Mouse (Mus musculus) colon, adult 2 months (tissue): Measurements from ENCODE around the gene Gm20425. TPM values are rescaled to one million over a fixed set of nuclear protein-coding genes. Genes with fewer than 3 reads are reported as not detected.

Experiments
- polyA plus RNA-seq: library from polyadenylated mRNA; depleted of rRNA; stranded (reverse); fragments of >200 nt; gene quantifications from 2 replicates; pipeline ENCODE4 v1.2.3, GENCODE M21; 2012; rRNA removed

Gene Gm20425
- polyA plus RNA-seq, result not detected in 2 replicates

DNA sequence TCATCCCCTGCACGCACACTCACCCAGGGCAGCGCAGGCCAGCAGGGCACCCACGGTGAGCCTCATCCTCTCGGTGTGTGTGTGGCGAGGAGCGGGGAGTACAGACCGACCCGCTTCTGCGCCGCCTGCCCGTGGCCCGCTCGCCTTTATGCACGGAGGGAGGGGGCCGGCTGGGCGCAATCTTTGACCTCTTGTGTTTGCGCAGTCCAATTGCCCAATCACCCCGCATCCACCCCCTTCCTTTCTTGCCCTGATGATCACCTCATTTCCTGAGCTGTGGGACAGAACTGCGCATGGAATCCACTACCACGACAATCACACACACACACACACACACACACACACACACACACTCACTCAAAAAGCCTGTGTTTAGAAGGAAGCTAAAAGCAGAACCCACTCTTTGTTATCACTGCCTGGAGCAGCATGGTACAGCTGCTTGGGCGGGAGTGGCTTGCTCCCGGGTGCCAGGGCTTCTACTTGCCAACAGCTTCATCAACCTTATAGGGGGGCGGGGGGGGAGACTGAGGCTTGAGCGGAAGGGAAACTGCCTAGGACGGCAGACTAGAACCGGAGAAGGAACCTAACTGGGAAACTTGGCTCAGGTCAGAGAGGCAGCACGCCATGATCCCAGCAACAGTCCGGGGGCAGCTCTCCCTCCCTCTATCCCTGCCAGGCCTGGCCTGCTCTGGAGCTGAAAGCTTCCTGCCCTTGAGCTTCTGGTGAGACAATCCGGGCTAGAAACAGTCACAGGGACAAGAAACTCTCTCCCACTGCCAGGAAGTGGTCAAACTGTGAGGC is at the start of gene Gm20425, which contains the start of gene Trf:
Gene Gm20425 (minus strand): TSS at position 157 of the 801 bp plus-strand sequence.
Gene Trf (minus strand): TSS at position 294 of the 801 bp plus-strand sequence.

GRCm38 (mm10) chr9:103201561-103202260 is 28.4 kb downstream of the Gm20425 start, which contains the start of gene Srprb:
Gene Srprb (minus strand): TSS chr9:103202137.

Other genes with a start within 250 kb of the Gm20425 start
- gene Slco2a1, start 241.6 kb downstream of the Gm20425 start, polyA plus RNA-seq, result 44.1 and 59.8 TPM in 2 replicates
- 2.0 and 12.6 TPM in 2 replicates for gene Rab6b, start 118.5 kb downstream of the Gm20425 start, polyA plus RNA-seq
- 42.5 and 43.0 TPM in 2 replicates for gene Srprb, start 28.2 kb downstream of the Gm20425 start, polyA plus RNA-seq
- gene Trf, start 137 bp upstream of the Gm20425 start, polyA plus RNA-seq, result 103 and 173 TPM in 2 replicates
- gene 1300017J02Rik, start 74.8 kb upstream of the Gm20425 start, polyA plus RNA-seq, result 0.29 TPM in 1 of 2 replicates, not detected in the other
- gene Topbp1, start 74.9 kb upstream of the Gm20425 start, polyA plus RNA-seq, result 9.0 and 9.1 TPM in 2 replicates
- 62.0 and 73.0 TPM in 2 replicates for gene Cdv3, start 135.5 kb upstream of the Gm20425 start, polyA plus RNA-seq